Mouse (Mus musculus) liver, embryonic 15.5 days (tissue): ENCODE measurements around the gene Tex11. TPM values are rescaled to one million over a fixed set of nuclear protein-coding genes. Genes with fewer than 3 reads are reported as not detected.
"Not testable (repeated sequence)": the region's sequence is repeated elsewhere in the genome, so short reads cannot be mapped to it uniquely, and the experiment has no call there.

Source experiments
- ATAC-seq: fragments of 200-750 bp; cut with Nextera tagmentation; 2 replicates; pipeline ENCODE4 v1.8.0; 2017; ENCODE audit warnings: moderate number of reproducible peaks, mild to moderate bottlenecking, moderate library complexity; ENCODE audit not compliant: insufficient read depth
- H3K27ac ChIP-seq: fragments of 300-500 bp; sonication (generic); replicated peaks from 2 replicates; pipeline ENCODE4 v1.5.1; 2015; ENCODE audit warnings: mild to moderate bottlenecking, inconsistent platforms
- H3K27me3 ChIP-seq: fragments of 300-500 bp; sonication (generic); 2 replicates; pipeline ENCODE4 v1.6.1; 2015; ENCODE audit warnings: mild to moderate bottlenecking, inconsistent platforms
- H3K36me3 ChIP-seq: fragments of 300-500 bp; sonication (generic); replicated peaks from 2 replicates; pipeline ENCODE4 v1.6.1; 2015; ENCODE audit warnings: moderate library complexity, mild to moderate bottlenecking, inconsistent platforms
- H3K4me1 ChIP-seq: fragments of 300-500 bp; sonication (generic); replicated peaks from 2 replicates; pipeline ENCODE4 v1.6.1; 2015; ENCODE audit warnings: inconsistent platforms
- H3K4me2 ChIP-seq: fragments of 300-500 bp; sonication (generic); 2 replicates; pipeline ENCODE4 v1.6.1; 2015; ENCODE audit warnings: moderate library complexity, mild to moderate bottlenecking, inconsistent platforms
- H3K4me3 ChIP-seq: fragments of 300-500 bp; sonication (generic); replicated peaks from 2 replicates; pipeline ENCODE4 v1.5.1; 2015; ENCODE audit warnings: mild to moderate bottlenecking, inconsistent platforms
- H3K9ac ChIP-seq: fragments of 300-500 bp; sonication (generic); 2 replicates; pipeline ENCODE4 v1.6.1; 2015; ENCODE audit warnings: moderate library complexity, mild to moderate bottlenecking, inconsistent platforms
- H3K9me3 ChIP-seq: fragments of 300-500 bp; sonication (generic); replicated peaks from 2 replicates; pipeline ENCODE4 v1.6.1; 2016; ENCODE audit warnings: inconsistent platforms
- WGBS: fragments of 180-500 bp; shearing (Covaris S2); methylation state at CpG from one replicate; pipeline ENCODE4 v1.1.7; 2015; ENCODE audit warnings: mixed read lengths; ENCODE audit not compliant: insufficient replicate concordance; 5-methylcytosine and 5-hydroxymethylcytosine counted together
- polyA plus RNA-seq: library from polyadenylated mRNA; unstranded; fragments of >200 nt; fragmentation: Nextera tagmentation; extraction: Ambion mirVana; gene quantifications from 2 replicates; pipeline ENCODE4 v1.2.1, GENCODE M21; 2015

Gene Tex11
- polyA plus RNA-seq = not detected in 2 replicates

GRCm38 (mm10) chrX:101059541-101059940 is at the start of gene Tex11:
Gene Tex11, minus strand, starts transcription at chrX:101059667.
- Histone ChIP-seq H3K9ac (no peak within 1 kb of the TSS), H3K27me3 (no peaks in the 10 kb centered on the region), H3K36me3 (no peaks in the 10 kb centered on the region), H3K9me3 (no peaks in the 10 kb centered on the region), H3K4me2 (no peak within 1 kb of the TSS), H3K4me3 (no peak within 1 kb of the TSS), H3K27ac (no peak within 1 kb of the TSS), H3K4me1 (no peaks in the 10 kb centered on the region)
- no peak for ATAC-seq
- 83% methylated on average over 31 of the region's 31 CpGs for WGBS

DNA sequence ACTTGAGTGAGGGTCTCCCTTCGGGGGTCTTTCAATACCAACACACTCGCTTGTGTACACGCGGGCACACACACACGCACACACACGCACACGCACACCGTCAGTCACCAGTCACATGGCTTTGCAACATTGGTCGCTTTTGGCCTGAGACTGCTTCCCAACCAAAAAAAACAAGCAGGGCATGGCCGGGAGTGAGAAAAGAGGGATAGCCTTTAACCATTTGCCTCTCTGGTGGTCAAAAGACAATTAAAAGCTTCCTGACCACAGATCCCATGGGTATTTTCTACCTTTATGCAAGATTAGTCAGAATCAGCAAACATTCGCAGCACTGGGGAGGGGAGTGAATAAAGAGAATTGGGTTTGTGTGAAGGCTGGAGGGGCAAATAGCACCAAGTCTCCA is 26.5 kb upstream of the Tex11 start, which contains the start of gene Slc7a3:
Gene Slc7a3 (minus strand): TSS at position 101 of the 400 bp plus-strand sequence.
- H3K27ac ChIP-seq = no peak within 1 kb of the TSS
- no peaks in the 10 kb centered on the region for H3K36me3 ChIP-seq
- 49% methylated on average over 11 of the region's 11 CpGs for WGBS
- ATAC-seq = no peak
- peak within 1 kb of the TSS; percentile 44 for H3K4me2 ChIP-seq
- no peak within 1 kb of the TSS for H3K9ac ChIP-seq
- no peak within 1 kb of the TSS for H3K4me3 ChIP-seq
- H3K27me3 ChIP-seq = peaks cover 29% of the 10 kb centered on the region
- no peaks in the 10 kb centered on the region for H3K9me3 ChIP-seq
- H3K4me1 ChIP-seq = no peaks in the 10 kb centered on the region

- ATAC-seq, H3K4me1 ChIP-seq, H3K27ac ChIP-seq, H3K36me3 ChIP-seq, H3K9me3 ChIP-seq, H3K4me3 ChIP-seq, H3K9ac ChIP-seq: not testable (repeated sequence)
- H3K27me3 ChIP-seq = peaks cover 29% of the 10 kb centered on the region
- WGBS = 15% methylated on average over 9 of the region's 9 CpGs
- peak overlapping the region; percentile 44 for H3K4me2 ChIP-seq
Measured at GRCm38 (mm10) chrX:101085211-101085610, 25.7 kb upstream of the Tex11 start.

DNA sequence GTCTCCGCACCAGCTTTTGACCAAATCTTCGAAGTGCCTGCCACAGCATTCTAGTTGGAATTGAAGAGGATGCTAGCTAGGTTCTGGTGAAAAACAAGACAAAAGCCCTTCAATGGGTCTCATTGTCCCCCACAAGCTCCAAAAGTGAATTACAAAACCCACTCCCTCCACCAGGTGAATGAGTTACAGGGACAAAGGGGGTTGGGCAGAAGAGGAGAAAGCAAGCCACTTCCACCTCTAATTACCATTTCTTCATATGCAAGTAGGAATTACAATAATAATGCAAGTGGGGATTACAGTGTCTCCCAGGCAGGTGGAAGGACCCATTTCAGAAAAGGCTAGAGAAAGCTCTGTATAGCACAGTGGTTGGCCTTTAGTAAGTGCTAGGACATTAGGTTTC is 24.7 kb upstream of the Tex11 start:
- Histone ChIP-seq H3K4me2 (no peak overlapping the region), H3K36me3 (no peaks in the 10 kb centered on the region), H3K27me3 (peaks cover 29% of the 10 kb centered on the region), H3K9me3 (no peaks in the 10 kb centered on the region), H3K4me3 (no peak overlapping the region), H3K4me1 (no peaks in the 10 kb centered on the region), H3K9ac (no peak overlapping the region), H3K27ac (no peak overlapping the region)
- 47% methylated on average over 2 of the region's 2 CpGs for WGBS
- no peak for ATAC-seq

- Histone ChIP-seq H3K4me3 (no peak overlapping the region), H3K27ac (no peak overlapping the region), H3K9me3 (no peaks in the 10 kb centered on the region), H3K9ac (no peak overlapping the region), H3K27me3 (no peaks in the 10 kb centered on the region), H3K4me1 (no peaks in the 10 kb centered on the region), H3K4me2 (no peak overlapping the region), H3K36me3 (no peaks in the 10 kb centered on the region)
- 29% methylated on average over 1 of the region's 1 CpGs for WGBS
- no peak for ATAC-seq
Measured at GRCm38 (mm10) chrX:101065245-101065644, 5.8 kb upstream of the Tex11 start.

DNA sequence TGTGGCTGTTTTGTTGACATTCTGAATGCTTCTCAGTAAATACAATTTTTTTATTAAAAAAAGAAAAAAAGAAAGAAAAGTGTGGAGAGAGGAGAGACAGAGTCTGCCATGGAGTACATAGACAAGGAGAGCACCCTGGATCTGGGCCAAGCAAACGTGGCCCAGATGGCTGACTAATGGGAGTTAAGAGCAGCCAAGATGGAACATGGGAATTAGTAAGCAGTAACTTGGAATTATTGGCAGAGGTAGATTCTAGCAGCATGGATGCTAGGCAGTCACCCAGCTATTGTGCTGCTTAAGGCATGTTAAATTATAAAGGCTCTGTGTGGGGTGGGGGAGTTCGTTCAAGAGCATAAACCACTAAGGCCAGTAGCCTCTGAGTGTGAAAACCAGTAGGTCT is 4.0 kb upstream of the Tex11 start:
- Histone ChIP-seq H3K36me3 (no peaks in the 10 kb centered on the region), H3K9ac (no peak overlapping the region), H3K4me3 (no peak overlapping the region), H3K27ac (no peak overlapping the region), H3K4me1 (no peaks in the 10 kb centered on the region), H3K4me2 (no peak overlapping the region), H3K27me3 (no peaks in the 10 kb centered on the region), H3K9me3 (no peaks in the 10 kb centered on the region)
- 50% methylated on average over 2 of the region's 2 CpGs for WGBS
- no peak for ATAC-seq

DNA sequence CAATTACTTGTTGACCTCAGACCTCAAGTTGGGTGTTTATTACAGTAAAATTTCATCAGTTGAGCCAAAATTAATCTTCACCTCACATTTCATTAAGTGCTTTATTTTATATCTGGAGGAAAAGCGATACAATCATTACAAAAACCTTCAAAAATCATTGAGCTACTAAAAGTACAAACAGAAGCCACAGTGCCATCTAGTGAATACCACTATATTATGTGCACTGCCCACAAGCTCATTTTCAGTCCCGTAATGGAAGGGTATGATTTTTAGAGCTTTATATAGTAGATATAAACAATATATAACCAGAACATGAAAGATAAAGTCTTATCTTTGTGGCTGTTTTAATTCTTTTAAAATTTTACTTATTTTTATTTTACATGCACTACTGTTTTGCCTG is 115.8 kb downstream of the Tex11 start:
- H3K4me1 ChIP-seq = no peaks in the 10 kb centered on the region
- no peak overlapping the region for H3K4me3 ChIP-seq
- H3K27me3 ChIP-seq = no peaks in the 10 kb centered on the region
- H3K27ac ChIP-seq = no peak overlapping the region
- no peak overlapping the region for H3K9ac ChIP-seq
- 38% methylated on average over 2 of the region's 2 CpGs for WGBS
- no peaks in the 10 kb centered on the region for H3K36me3 ChIP-seq
- ATAC-seq = no peak
- no peak overlapping the region for H3K4me2 ChIP-seq
- H3K9me3 ChIP-seq = no peaks in the 10 kb centered on the region

GRCm38 (mm10) chrX:100839211-100839610 is 220.3 kb downstream of the Tex11 start:
- H3K36me3 ChIP-seq = no peaks in the 10 kb centered on the region
- H3K27me3 ChIP-seq = no peaks in the 10 kb centered on the region; the same call in 1 of the 2 replicates
- no peak overlapping the region for H3K4me2 ChIP-seq
- no peak for ATAC-seq
- no peak overlapping the region for H3K4me3 ChIP-seq
- no peaks in the 10 kb centered on the region for H3K9me3 ChIP-seq
- H3K27ac ChIP-seq = no peak overlapping the region
- H3K4me1 ChIP-seq = no peaks in the 10 kb centered on the region
- H3K9ac ChIP-seq = no peak overlapping the region

- no peaks in the 10 kb centered on the region for H3K4me1 ChIP-seq
- H3K4me2 ChIP-seq = no peak overlapping the region
- no peak overlapping the region for H3K4me3 ChIP-seq
- H3K27ac ChIP-seq = no peak overlapping the region
- WGBS = 65% methylated on average over 2 of the region's 2 CpGs
- no peaks in the 10 kb centered on the region for H3K36me3 ChIP-seq
- H3K9ac ChIP-seq = no peak overlapping the region
- H3K9me3 ChIP-seq = no peaks in the 10 kb centered on the region
- ATAC-seq = no peak
- H3K27me3 ChIP-seq = no peaks in the 10 kb centered on the region; the same call in 1 of the 2 replicates
Measured at GRCm38 (mm10) chrX:100832806-100833205, 226.7 kb downstream of the Tex11 start.

DNA sequence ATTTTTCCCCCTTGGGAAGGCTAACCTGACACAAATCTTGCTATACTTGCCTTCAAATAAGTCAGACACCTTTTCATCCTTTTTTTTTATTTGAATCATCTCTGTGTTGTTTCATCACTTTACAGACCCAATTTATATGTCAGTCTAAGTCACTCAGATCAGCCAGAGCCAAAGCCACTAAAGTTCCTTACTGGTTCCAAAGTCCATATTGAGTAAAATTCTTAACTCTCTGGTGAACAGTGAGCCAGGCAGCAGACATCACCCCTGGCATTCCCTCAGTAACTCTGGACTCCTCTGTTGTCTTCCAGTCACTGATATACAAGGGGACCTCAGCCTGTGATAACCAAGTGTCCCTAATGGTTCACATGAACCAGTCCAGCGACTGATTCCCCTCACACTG is 233.9 kb downstream of the Tex11 start:
- WGBS = 54% methylated on average over 1 of the region's 1 CpGs
- H3K27ac ChIP-seq = no peak overlapping the region
- no peak overlapping the region for H3K9ac ChIP-seq
- H3K27me3 ChIP-seq = no peaks in the 10 kb centered on the region
- H3K9me3 ChIP-seq = no peaks in the 10 kb centered on the region
- H3K4me2 ChIP-seq = no peak overlapping the region
- no peaks in the 10 kb centered on the region for H3K36me3 ChIP-seq
- ATAC-seq = no peak
- H3K4me3 ChIP-seq = no peak overlapping the region
- H3K4me1 ChIP-seq = no peaks in the 10 kb centered on the region

- Histone ChIP-seq H3K9ac (no peak overlapping the region), H3K4me3 (no peak overlapping the region), H3K36me3 (no peaks in the 10 kb centered on the region), H3K27ac (no peak overlapping the region), H3K4me1 (no peaks in the 10 kb centered on the region), H3K4me2 (no peak overlapping the region), H3K9me3 (no peaks in the 10 kb centered on the region), H3K27me3 (no peaks in the 10 kb centered on the region; the same call in 1 of the 2 replicates)
- 74% methylated on average over 1 of the region's 1 CpGs for WGBS
- no peak for ATAC-seq
Measured at GRCm38 (mm10) chrX:100821149-100821548, 238.3 kb downstream of the Tex11 start.

GRCm38 (mm10) chrX:100818681-100819080 is 240.8 kb downstream of the Tex11 start:
- Histone ChIP-seq H3K9ac (no peak overlapping the region), H3K4me1 (no peaks in the 10 kb centered on the region), H3K27me3 (no peaks in the 10 kb centered on the region; the same call in 1 of the 2 replicates), H3K36me3 (no peaks in the 10 kb centered on the region), H3K4me2 (no peak overlapping the region), H3K4me3 (no peak overlapping the region), H3K9me3 (no peaks in the 10 kb centered on the region), H3K27ac (no peak overlapping the region)
- 67% methylated on average over 9 of the region's 9 CpGs for WGBS
- no peak for ATAC-seq
